Comparison of ENCODE assay signal across 23 mouse cellular contexts in the genomic region with DNA sequence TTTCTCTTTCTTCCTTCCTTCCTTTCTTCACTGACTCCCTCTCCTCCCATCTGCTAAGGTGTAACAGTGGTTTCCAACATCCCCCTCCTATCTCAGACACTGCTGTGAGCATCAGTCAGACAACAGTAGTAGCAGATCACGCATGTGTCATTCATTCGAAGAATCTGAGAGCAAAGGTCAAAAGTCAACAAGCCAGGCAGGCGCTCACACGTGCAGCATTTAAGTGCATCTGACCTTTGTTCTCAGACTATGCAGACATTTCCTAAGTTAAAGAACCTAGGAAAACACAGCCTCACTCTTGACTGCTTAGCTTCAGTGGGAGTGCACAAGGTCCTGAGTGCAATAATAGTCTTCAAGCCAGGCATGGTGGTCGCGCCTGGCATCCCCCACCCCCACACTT.
A peak's percentile ranks its signal among the peaks of the same experiment; 100 is the strongest.
DNase-seq lines count a peak whose midpoint lies in the region; ATAC-seq and TF ChIP-seq lines count a peak whose summit lies in the region.
"Had no signal": no experiment of that assay in that cellular context is flagged by ENCODE, and none has a peak within 500 bp of the region (broad histone marks: within the 10 kb centered on the region; RNA-seq: fewer than 3 reads in every experiment).

No protein-coding gene starts in this region.

- H3K27me3 ChIP-seq in liver, adult 2 months (ENCODE audit: control insufficient read depth, insufficient read depth, low read length) = no peaks in the 10 kb centered on the region
- no peaks in the 10 kb centered on the region for H3K27me3 ChIP-seq in liver, embryonic 11.5 days (replicated peaks; ENCODE audit: control insufficient read depth, insufficient read depth, low read length)
- no peaks in the 10 kb centered on the region for H3K27me3 ChIP-seq in intestine, embryonic 16.5 days (replicated peaks; ENCODE audit: control insufficient read depth, insufficient read depth, low read length)
- no peaks in the 10 kb centered on the region for H3K27me3 ChIP-seq in forebrain, postnatal 0 days (ENCODE audit: insufficient read depth, low read length)
- H3K27me3 ChIP-seq: embryonic facial prominence, embryonic 12.5 days; forebrain, embryonic 13.5 days; limb, embryonic 13.5 days; lung, embryonic 15.5 days had no signal

- no peak overlapping the region for H3K4me2 ChIP-seq in liver, embryonic 11.5 days
- no peak overlapping the region for H3K4me2 ChIP-seq in intestine, embryonic 16.5 days (ENCODE audit: low read depth, low read length)
- no peak overlapping the region for H3K4me2 ChIP-seq in forebrain, postnatal 0 days (ENCODE audit: low read depth)
- H3K4me2 ChIP-seq: embryonic facial prominence, embryonic 12.5 days; forebrain, embryonic 13.5 days; limb, embryonic 13.5 days; lung, embryonic 15.5 days had no signal

- H3K9me3 ChIP-seq in liver, embryonic 11.5 days (ENCODE audit: control insufficient read depth, low read length) = no peaks in the 10 kb centered on the region
- no peaks in the 10 kb centered on the region for H3K9me3 ChIP-seq in intestine, embryonic 16.5 days (ENCODE audit: control insufficient read depth, low read length)
- H3K9me3 ChIP-seq in forebrain, postnatal 0 days (ENCODE audit: low read length) = no peaks in the 10 kb centered on the region
- H3K9me3 ChIP-seq: embryonic facial prominence, embryonic 12.5 days; forebrain, embryonic 13.5 days; limb, embryonic 13.5 days; lung, embryonic 15.5 days; midbrain, embryonic 10.5 days had no signal

- no peaks in the 10 kb centered on the region for H3K36me3 ChIP-seq in liver, adult 2 months (ENCODE audit: control insufficient read depth, insufficient read depth, low read length)
- no peaks in the 10 kb centered on the region for H3K36me3 ChIP-seq in liver, embryonic 11.5 days (ENCODE audit: control insufficient read depth, insufficient read depth, low read length)
- H3K36me3 ChIP-seq in intestine, embryonic 16.5 days (ENCODE audit: control insufficient read depth, insufficient read depth, low read length) = no peaks in the 10 kb centered on the region
- H3K36me3 ChIP-seq in forebrain, postnatal 0 days (ENCODE audit: insufficient read depth) = peaks cover 4% of the 10 kb centered on the region; the same call in 1 of the 2 replicates
- H3K36me3 ChIP-seq: embryonic facial prominence, embryonic 12.5 days; limb, embryonic 13.5 days; lung, embryonic 15.5 days; midbrain, embryonic 10.5 days had no signal

- no peak for ATAC-seq in liver, embryonic 11.5 days (replicated peaks; ENCODE audit: low FRiP score)
- ATAC-seq in intestine, embryonic 16.5 days = peak; percentile 80
- no peak for ATAC-seq in forebrain, postnatal 0 days
- ATAC-seq: activated CD4-positive, CD25-positive, alpha-beta regulatory T cell, adult 4 months; forebrain, embryonic 13.5 days; hindbrain, postnatal 0 days had no signal

- no peak for TF ChIP-seq POLR2A in liver, adult 2 months (IDR thresholded peaks at IDR 0.05; ENCODE audit: extremely low read depth, insufficient read depth, low read length)
- no peak for TF ChIP-seq POLR2A in lung, adult 2 months (IDR thresholded peaks at IDR 0.05; ENCODE audit: borderline replicate concordance, extremely low read depth, low read depth, low read length)

- TF ChIP-seq CTCF in liver, adult 2 months (IDR thresholded peaks at IDR 0.05; ENCODE audit: low read depth, low read length) = no peak
- TF ChIP-seq CTCF in lung, adult 2 months (IDR thresholded peaks at IDR 0.05; ENCODE audit: insufficient read depth, low read length) = no peak
- TF ChIP-seq CTCF in forebrain, postnatal 0 days (IDR thresholded peaks at IDR 0.05; ENCODE audit: low read depth) = no peak

- no peak overlapping the region for H3K4me3 ChIP-seq in liver, adult 2 months (ENCODE audit: insufficient read depth, low read depth, low read length)
- no peak overlapping the region for H3K4me3 ChIP-seq in liver, embryonic 11.5 days (ENCODE audit: low read depth, low read length)
- no peak overlapping the region for H3K4me3 ChIP-seq in intestine, embryonic 16.5 days (ENCODE audit: low read length)
- no peak overlapping the region for H3K4me3 ChIP-seq in lung, adult 2 months (replicated peaks; ENCODE audit: extremely low read depth, low read depth, low read length)
- no peak overlapping the region for H3K4me3 ChIP-seq in forebrain, postnatal 0 days (ENCODE audit: low read depth, low read length)
- H3K4me3 ChIP-seq: embryonic facial prominence, embryonic 12.5 days; erythroblast, embryonic 14.5 days; forebrain, embryonic 13.5 days; heart, adult 2 months; limb, embryonic 13.5 days; lung, embryonic 15.5 days; midbrain, embryonic 10.5 days had no signal

- 27% methylated on average over 6 of the region's 6 CpGs for WGBS in liver, adult 2 months
- 67% methylated on average over 6 of the region's 6 CpGs for WGBS in liver, embryonic 11.5 days
- WGBS in intestine, embryonic 16.5 days = 36% methylated on average over 6 of the region's 6 CpGs
- WGBS in lung, adult 2 months = 63% methylated on average over 6 of the region's 6 CpGs
- WGBS in forebrain, postnatal 0 days = 81% methylated on average over 6 of the region's 6 CpGs

- no peak overlapping the region for H3K27ac ChIP-seq in liver, adult 2 months (replicated peaks; ENCODE audit: insufficient read depth, low read depth, low read length)
- no peak overlapping the region for H3K27ac ChIP-seq in liver, embryonic 11.5 days (ENCODE audit: low read depth, low read length)
- no peak overlapping the region for H3K27ac ChIP-seq in intestine, embryonic 16.5 days (ENCODE audit: low read length)
- H3K27ac ChIP-seq in forebrain, postnatal 0 days (ENCODE audit: low read depth, low read length) = no peak overlapping the region
- H3K27ac ChIP-seq: embryonic facial prominence, embryonic 12.5 days; forebrain, embryonic 13.5 days; heart, adult 2 months; hindbrain, postnatal 0 days; limb, embryonic 13.5 days; lung, embryonic 15.5 days; midbrain, embryonic 10.5 days had no signal

- no peaks in the 10 kb centered on the region for H3K79me2 ChIP-seq in liver, adult 2 months (ENCODE audit: control insufficient read depth, insufficient read depth, low read length)

- peak; percentile 69 for DNase-seq in liver, adult 2 months (ENCODE audit: extremely low read depth, low read depth, low spot score)
- DNase-seq in liver, embryonic 11.5 days (ENCODE audit: low spot score) = no peak
- peak; percentile 54 for DNase-seq in embryo, embryonic 10.5 days (ENCODE audit: low spot score)
- DNase-seq in yolk sac, embryonic 10.5 days (ENCODE audit: low spot score) = peak; percentile 78
- no peak for DNase-seq in lung, adult 2 months
- DNase-seq in forebrain, postnatal 0 days = no peak
- DNase-seq: adrenal gland, postnatal 10 days; cerebellum, adult 9-11 months; gastrocnemius, postnatal 25 days; heart, adult 2 months; heart, postnatal 4 days; lung, postnatal 4 days; right cerebral cortex, postnatal 25 days; thymus, adult 2 months had no signal

- H3K4me1 ChIP-seq in liver, adult 2 months (ENCODE audit: control insufficient read depth, insufficient read depth, low read length) = peaks cover 2% of the 10 kb centered on the region
- no peaks in the 10 kb centered on the region for H3K4me1 ChIP-seq in liver, embryonic 11.5 days (replicated peaks; ENCODE audit: control insufficient read depth, insufficient read depth, low read length)
- no peaks in the 10 kb centered on the region for H3K4me1 ChIP-seq in intestine, embryonic 16.5 days (ENCODE audit: control insufficient read depth, insufficient read depth, low read length)
- no peaks in the 10 kb centered on the region for H3K4me1 ChIP-seq in lung, adult 2 months (ENCODE audit: control insufficient read depth, insufficient read depth, low read length)
- no peaks in the 10 kb centered on the region for H3K4me1 ChIP-seq in forebrain, postnatal 0 days (ENCODE audit: insufficient read depth)
- H3K4me1 ChIP-seq: embryonic facial prominence, embryonic 12.5 days; forebrain, embryonic 13.5 days; limb, embryonic 13.5 days had no signal

- H3K9ac ChIP-seq in liver, adult 2 months (ENCODE audit: low read depth, low read length) = no peak overlapping the region
- no peak overlapping the region for H3K9ac ChIP-seq in liver, embryonic 11.5 days (ENCODE audit: low read depth, low read length)
- no peak overlapping the region for H3K9ac ChIP-seq in intestine, embryonic 16.5 days (ENCODE audit: low read depth, low read length)
- H3K9ac ChIP-seq in forebrain, postnatal 0 days = no peak overlapping the region
- H3K9ac ChIP-seq: embryonic facial prominence, embryonic 12.5 days; forebrain, embryonic 13.5 days; limb, embryonic 13.5 days; lung, embryonic 15.5 days had no signal

Comparison
In these comparisons a context has a peak if more than half of its experiments do, and no peak if none do; other contexts are left out.
1. DNase-seq: peak in liver, adult 2 months (single experiment), embryo, embryonic 10.5 days (single experiment) and yolk sac, embryonic 10.5 days (single experiment); none in liver, embryonic 11.5 days (single experiment), lung, adult 2 months (single experiment) and forebrain, postnatal 0 days (single experiment).